Mouse (Mus musculus): ENCODE data around the gene Gm21775. TPM values are rescaled to one million over a fixed set of nuclear protein-coding genes. Genes with fewer than 3 reads are reported as not detected.
"Not testable (repeated sequence)": the region's sequence is repeated elsewhere in the genome, so short reads cannot be mapped to it uniquely, and the experiment has no call there.

The Gm21775 gene
- not detected in 2 replicates for polyA plus RNA-seq (2014; fragmentation: Nextera tagmentation; extraction: Ambion mirVana)

- H3K27ac ChIP-seq; ATAC-seq (ENCODE audit: low FRiP score); H3K9me3 ChIP-seq (ENCODE audit: control insufficient read depth, low read length); H3K4me1 ChIP-seq (replicated peaks; ENCODE audit: control insufficient read depth, insufficient read depth, low read length); H3K9ac ChIP-seq; H3K4me2 ChIP-seq (replicated peaks); DNase-seq (ENCODE audit: low spot score); H3K27me3 ChIP-seq (ENCODE audit: control insufficient read depth, insufficient read depth, low read length); H3K4me3 ChIP-seq (replicated peaks; ENCODE audit: low read length); H3K36me3 ChIP-seq (replicated peaks; ENCODE audit: control insufficient read depth, insufficient read depth): not testable (repeated sequence)
- 77% methylated on average over 2 of the region's 5 CpGs for WGBS
These were observed at the start of gene Gm21775 for GRCm38 (mm10) chrY:10553153-10553552. Gm21775 (plus strand) TSS chrY:10553453.

- ATAC-seq (ENCODE audit: low FRiP score); H3K9me3 ChIP-seq (ENCODE audit: control insufficient read depth, low read length); DNase-seq (ENCODE audit: low spot score); H3K4me2 ChIP-seq (replicated peaks); H3K27ac ChIP-seq; H3K9ac ChIP-seq; H3K4me3 ChIP-seq (replicated peaks; ENCODE audit: low read length); H3K36me3 ChIP-seq (replicated peaks; ENCODE audit: control insufficient read depth, insufficient read depth); H3K4me1 ChIP-seq (replicated peaks; ENCODE audit: control insufficient read depth, insufficient read depth, low read length); H3K27me3 ChIP-seq (ENCODE audit: control insufficient read depth, insufficient read depth, low read length): not testable (repeated sequence)
These were observed 17.3 kb upstream of the Gm21775 start, which contains the start of gene Gm20737 for GRCm38 (mm10) chrY:10535942-10536341. Gm20737 (minus strand) TSS chrY:10536042.

Other genes with a start within 250 kb of the Gm21775 start
- gene Gm20834, start 228.9 kb upstream of the Gm21775 start, polyA plus RNA-seq (2014; fragmentation: Nextera tagmentation; extraction: Ambion mirVana): not detected in 2 replicates
- not detected in 2 replicates for gene Gm28510, start 140.7 kb upstream of the Gm21775 start, polyA plus RNA-seq (2014; fragmentation: Nextera tagmentation; extraction: Ambion mirVana)
- gene Gm20737, start 17.4 kb upstream of the Gm21775 start, polyA plus RNA-seq (2014; fragmentation: Nextera tagmentation; extraction: Ambion mirVana): not detected in 2 replicates
- gene Gm21900, start 62.9 kb downstream of the Gm21775 start, polyA plus RNA-seq (2014; fragmentation: Nextera tagmentation; extraction: Ambion mirVana): not detected in 2 replicates
- not detected in 2 replicates for gene Gm20777, start 199.0 kb downstream of the Gm21775 start, polyA plus RNA-seq (2014; fragmentation: Nextera tagmentation; extraction: Ambion mirVana)